Comparison of ENCODE assay signal across 34 mouse cellular contexts in genomic region chr4:31860389-31860788, GRCm38 (mm10).
"Had no signal": no experiment of that assay in that cellular context is flagged by ENCODE, and none has a peak within 500 bp of the region (broad histone marks: within the 10 kb centered on the region; RNA-seq: fewer than 3 reads in every experiment).

No protein-coding gene starts in this region.

- ATAC-seq: hindbrain, embryonic 16.5 days; hindbrain, postnatal 0 days; intestine, embryonic 15.5 days; intestine, embryonic 16.5 days; intestine, postnatal 0 days had no signal

- H3K27me3 ChIP-seq: heart, embryonic 12.5 days; heart, embryonic 13.5 days; heart, embryonic 15.5 days; hindbrain, embryonic 12.5 days; hindbrain, embryonic 13.5 days; hindbrain, embryonic 15.5 days; intestine, embryonic 15.5 days; kidney, embryonic 15.5 days had no signal

- H3K4me3 ChIP-seq: heart, embryonic 10.5 days; heart, embryonic 12.5 days; heart, embryonic 13.5 days; heart, embryonic 15.5 days; hindbrain, embryonic 10.5 days; hindbrain, embryonic 12.5 days; hindbrain, embryonic 13.5 days; hindbrain, embryonic 15.5 days; intestine, embryonic 15.5 days; kidney, embryonic 15.5 days; layer of hippocampus, adult 2 months; left cerebral cortex, adult 2 months had no signal

- H3K9ac ChIP-seq: heart, embryonic 12.5 days; heart, embryonic 13.5 days; heart, embryonic 15.5 days; hindbrain, embryonic 12.5 days; hindbrain, embryonic 13.5 days; hindbrain, embryonic 14.5 days; hindbrain, embryonic 15.5 days; intestine, embryonic 15.5 days; kidney, embryonic 15.5 days had no signal

- H3K4me1 ChIP-seq: heart, embryonic 10.5 days; heart, embryonic 15.5 days; hindbrain, embryonic 10.5 days; hindbrain, embryonic 12.5 days; hindbrain, embryonic 13.5 days; hindbrain, embryonic 15.5 days; intestine, embryonic 15.5 days; kidney, embryonic 15.5 days had no signal

- DNase-seq: heart, postnatal 10 days; heart, postnatal 14 days; heart, postnatal 36 days; heart, postnatal 4 days; kidney, adult 11 months; kidney, adult 18-20 months; kidney, adult 2 months; kidney, adult 8-10 months; kidney, adult 9 months; kidney, postnatal 10 days; kidney, postnatal 14 days; kidney, postnatal 25 days; kidney, postnatal 36 days; kidney, postnatal 4 days; layer of hippocampus, adult 9-11 months; layer of hippocampus, postnatal 36 days had no signal

- H3K27ac ChIP-seq: heart, embryonic 10.5 days; heart, embryonic 13.5 days; heart, embryonic 15.5 days; hindbrain, embryonic 10.5 days; hindbrain, embryonic 12.5 days; hindbrain, embryonic 13.5 days; hindbrain, embryonic 14.5 days; hindbrain, embryonic 15.5 days; hindbrain, postnatal 0 days; intestine, embryonic 15.5 days; kidney, embryonic 15.5 days; kidney, postnatal 0 days; layer of hippocampus, adult 2 months; left cerebral cortex, adult 2 months had no signal

- H3K9me3 ChIP-seq: heart, embryonic 10.5 days; heart, embryonic 15.5 days; hindbrain, embryonic 10.5 days; hindbrain, embryonic 12.5 days; hindbrain, embryonic 13.5 days; hindbrain, embryonic 15.5 days; intestine, embryonic 15.5 days; kidney, embryonic 15.5 days had no signal

- H3K36me3 ChIP-seq: heart, embryonic 10.5 days; heart, embryonic 15.5 days; hindbrain, embryonic 10.5 days; hindbrain, embryonic 12.5 days; hindbrain, embryonic 13.5 days; hindbrain, embryonic 15.5 days; intestine, embryonic 15.5 days; kidney, embryonic 15.5 days had no signal

- H3K4me2 ChIP-seq: heart, embryonic 12.5 days; heart, embryonic 13.5 days; heart, embryonic 15.5 days; hindbrain, embryonic 12.5 days; hindbrain, embryonic 13.5 days; hindbrain, embryonic 14.5 days; hindbrain, embryonic 15.5 days; intestine, embryonic 15.5 days; kidney, embryonic 15.5 days had no signal
